Mouse (Mus musculus) fibroblast of lung, adult 2 months (primary cell): Measurements from ENCODE around the gene Slf1.
"Not testable (repeated sequence)": the region's sequence is repeated elsewhere in the genome, so short reads cannot be mapped to it uniquely, and the experiment has no call there.

Experiments used
- DNase-seq: peaks from one replicate; pipeline ENCODE4 v3.0.0-alpha.2; 2011; ENCODE audit warnings: low read depth

Gene Slf1

GRCm38 (mm10) chr13:77134931-77135620, at the start of gene Slf1, which contains the start of gene 2210408I21Rik:
Slf1 (minus strand) TSS chr13:77135473.
2210408I21Rik (plus strand) TSS chr13:77135540.
- peak; percentile 69 for DNase-seq

- no peak for DNase-seq
Observed at GRCm38 (mm10) chr13:77177931-77178330, 42.7 kb upstream of the Slf1 start.

GRCm38 (mm10) chr13:77140890-77141289, 5.6 kb upstream of the Slf1 start:
- no peak for DNase-seq

GRCm38 (mm10) chr13:77135621-77135981, 328 bp upstream of the Slf1 start:
- DNase-seq = no peak

GRCm38 (mm10) chr13:77131132-77131531, 4.1 kb downstream of the Slf1 start:
- no peak for DNase-seq

- DNase-seq = no peak
Observed at GRCm38 (mm10) chr13:77128240-77128639, 7.0 kb downstream of the Slf1 start.

- no peak for DNase-seq
Observed at GRCm38 (mm10) chr13:77125159-77125558, 10.1 kb downstream of the Slf1 start.

GRCm38 (mm10) chr13:77118695-77119094, 16.6 kb downstream of the Slf1 start:
- no peak for DNase-seq

- DNase-seq = no peak
Observed at GRCm38 (mm10) chr13:77107734-77108133, 27.5 kb downstream of the Slf1 start.

- DNase-seq = not testable (repeated sequence)
Observed at GRCm38 (mm10) chr13:77092876-77093275, 42.4 kb downstream of the Slf1 start.

- no peak for DNase-seq
Observed at GRCm38 (mm10) chr13:77072030-77072429, 63.2 kb downstream of the Slf1 start.

GRCm38 (mm10) chr13:77068847-77069246, 66.4 kb downstream of the Slf1 start:
- DNase-seq = no peak

- DNase-seq = no peak
Observed at GRCm38 (mm10) chr13:77063221-77063620, 72.1 kb downstream of the Slf1 start.

GRCm38 (mm10) chr13:77049736-77050135, 85.5 kb downstream of the Slf1 start:
- DNase-seq = no peak

GRCm38 (mm10) chr13:77048461-77048860, 86.8 kb downstream of the Slf1 start:
- DNase-seq = no peak

- no peak for DNase-seq
Observed at GRCm38 (mm10) chr13:77047179-77047931, 87.9 kb downstream of the Slf1 start.

GRCm38 (mm10) chr13:77046416-77046815, 88.9 kb downstream of the Slf1 start:
- no peak for DNase-seq

- DNase-seq = no peak
Observed at GRCm38 (mm10) chr13:77045375-77045774, 89.9 kb downstream of the Slf1 start.

- no peak for DNase-seq
Observed at GRCm38 (mm10) chr13:77043375-77043774, 91.9 kb downstream of the Slf1 start.

- no peak for DNase-seq
Observed at GRCm38 (mm10) chr13:77029594-77029993, 105.7 kb downstream of the Slf1 start.

GRCm38 (mm10) chr13:77018851-77019250, 116.4 kb downstream of the Slf1 start:
- DNase-seq = no peak

GRCm38 (mm10) chr13:77003684-77004083, 131.6 kb downstream of the Slf1 start:
- no peak for DNase-seq

- no peak for DNase-seq
Observed at GRCm38 (mm10) chr13:77002628-77003027, 132.6 kb downstream of the Slf1 start.
